Mouse (Mus musculus) stomach, postnatal 0 days (tissue): ENCODE results near the gene Gpank1. TPM values are rescaled to one million over a fixed set of nuclear protein-coding genes. Genes with fewer than 3 reads are reported as not detected.

ENCODE experiments used
- ATAC-seq: fragments of 200-750 bp; cut with Nextera tagmentation; 2 replicates; pipeline ENCODE4 v1.8.0; 2017; ENCODE audit not compliant: low FRiP score, low TSS enrichment
- DNase-seq: peaks from one replicate; pipeline ENCODE4 v3.0.0-alpha.2; 2016; ENCODE audit warnings: low spot score
- H3K27ac ChIP-seq: fragments of 300-500 bp; sonication (generic); replicated peaks from 2 replicates; pipeline ENCODE4 v1.5.1; 2014; ENCODE audit warnings: mild to moderate bottlenecking, control low read depth
- H3K27me3 ChIP-seq: fragments of 300-500 bp; sonication (generic); 2 replicates; pipeline ENCODE4 v1.6.1; 2014; ENCODE audit warnings: low read length; ENCODE audit not compliant: control insufficient read depth, insufficient read depth
- H3K36me3 ChIP-seq: fragments of 300-500 bp; sonication (generic); 2 replicates; pipeline ENCODE4 v1.6.1; 2014; ENCODE audit warnings: low read length, mixed read lengths; ENCODE audit not compliant: control insufficient read depth, insufficient read depth
- H3K4me1 ChIP-seq: fragments of 300-500 bp; sonication (generic); replicated peaks from 2 replicates; pipeline ENCODE4 v1.6.1; 2014; ENCODE audit warnings: antibody characterized with exemption; ENCODE audit not compliant: control insufficient read depth, insufficient read depth
- H3K4me2 ChIP-seq: fragments of 300-500 bp; sonication (generic); replicated peaks from 2 replicates; pipeline ENCODE4 v1.6.1; 2014; ENCODE audit warnings: low read depth, mild to moderate bottlenecking, control low read depth, moderate library complexity
- H3K4me3 ChIP-seq: fragments of 300-500 bp; sonication (generic); 2 replicates; pipeline ENCODE4 v1.5.1; 2014; ENCODE audit warnings: low read depth, low read length, control low read depth
- H3K9ac ChIP-seq: fragments of 300-500 bp; sonication (generic); 2 replicates; pipeline ENCODE4 v1.6.1; 2014; ENCODE audit warnings: mild to moderate bottlenecking, low read length, control low read depth, mixed read lengths
- H3K9me3 ChIP-seq: fragments of 300-500 bp; sonication (generic); 2 replicates; pipeline ENCODE4 v1.6.1; 2016; ENCODE audit warnings: low read length; ENCODE audit not compliant: control insufficient read depth
- CTCF ChIP-seq: IDR thresholded peaks from 2 replicates; pipeline ENCODE4 v1.5.1; 2016; ENCODE audit warnings: antibody characterized with exemption, low read depth, mild to moderate bottlenecking, moderate library complexity
- EP300 ChIP-seq: optimal IDR thresholded peaks from 2 replicates; pipeline ENCODE3; 2016; ENCODE audit warnings: antibody characterized with exemption
- WGBS: fragments of 180-500 bp; shearing (Covaris S2); extraction: QIAGEN DNeasy Blood & Tissue Kit; methylation state at CpG from one replicate; pipeline ENCODE4 v1.1.7; 2014; 5-methylcytosine and 5-hydroxymethylcytosine counted together
- polyA plus RNA-seq: library from polyadenylated mRNA; unstranded; fragments of >200 nt; fragmentation: Nextera tagmentation; extraction: Ambion mirVana; gene quantifications from 2 replicates; pipeline ENCODE4 v1.2.1, GENCODE M21; 2015

Gene Gpank1
- polyA plus RNA-seq, 1 experiment from 2014 or later: 11.3 TPM

DNA sequence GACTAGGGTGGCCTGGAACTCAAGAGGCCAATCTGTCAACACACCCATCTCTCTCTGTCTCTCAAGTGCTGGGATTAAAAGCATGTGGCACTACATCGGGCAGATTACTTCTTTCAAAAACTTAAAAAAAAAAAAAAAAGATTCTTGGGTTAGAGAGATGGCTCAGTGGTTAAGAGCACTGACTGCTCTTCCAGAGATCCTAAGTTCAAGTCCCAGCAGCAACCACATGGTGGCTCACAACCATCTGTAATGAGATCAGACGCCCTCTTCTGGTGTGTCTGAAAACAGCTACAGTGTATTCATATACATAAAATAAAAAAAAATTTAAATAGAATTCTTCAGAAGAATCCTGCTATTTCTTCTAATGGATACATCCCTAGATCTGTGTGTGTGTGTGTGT lies 33.1 kb upstream of the Gpank1 start:
- WGBS: 47% methylated on average over 2 of the region's 2 CpGs
- no peak overlapping the region for H3K4me2 ChIP-seq
- no peaks in the 10 kb centered on the region for H3K27me3 ChIP-seq
- H3K27ac ChIP-seq: no peak overlapping the region
- H3K9ac ChIP-seq: no peak overlapping the region
- H3K9me3 ChIP-seq: no peaks in the 10 kb centered on the region
- ATAC-seq: no peak
- H3K4me3 ChIP-seq: no peak overlapping the region
- peaks cover 3% of the 10 kb centered on the region; the same call in 1 of the 2 replicates for H3K4me1 ChIP-seq
- peak; percentile 65 for TF ChIP-seq CTCF
- TF ChIP-seq EP300: no peak
- H3K36me3 ChIP-seq: peaks cover 3% of the 10 kb centered on the region; the same call in 1 of the 2 replicates
- no peak for DNase-seq

- peak; percentile 94 for DNase-seq
- 3% methylated on average over 61 of the region's 67 CpGs for WGBS
- Histone ChIP-seq H3K4me3 (peak within 1 kb of the TSS; percentile 70), H3K27ac (peak within 1 kb of the TSS; percentile 98), H3K27me3 (no peaks in the 10 kb centered on the region), H3K4me1 (peaks cover 3% of the 10 kb centered on the region; the same call in 1 of the 2 replicates), H3K9ac (peak within 1 kb of the TSS; percentile 90), H3K4me2 (peak within 1 kb of the TSS; percentile 73), H3K36me3 (peaks cover 7% of the 10 kb centered on the region), H3K9me3 (no peaks in the 10 kb centered on the region)
- no peak for TF ChIP-seq EP300
- TF ChIP-seq CTCF: peak; percentile 37
- peak; percentile 98 for ATAC-seq
Observed at GRCm38 (mm10) chr17:35088825-35089644, 32.2 kb upstream of the Gpank1 start, which contains the start of gene Abhd16a. Abhd16a (plus strand) TSS chr17:35089263.

GRCm38 (mm10) chr17:35090166-35090932 lies 30.9 kb upstream of the Gpank1 start:
- no peak for TF ChIP-seq EP300
- no peak for TF ChIP-seq CTCF
- Histone ChIP-seq H3K9ac (peak overlapping the region; percentile 90), H3K4me1 (peaks cover 3% of the 10 kb centered on the region; the same call in 1 of the 2 replicates), H3K27ac (peak overlapping the region; percentile 98; the same call in 1 of the 2 replicates), H3K27me3 (no peaks in the 10 kb centered on the region), H3K4me2 (peak overlapping the region; percentile 73), H3K36me3 (peaks cover 11% of the 10 kb centered on the region), H3K9me3 (no peaks in the 10 kb centered on the region), H3K4me3 (peak overlapping the region; percentile 70)
- ATAC-seq: no peak
- DNase-seq: no peak
- WGBS: 57% methylated on average over 8 of the region's 8 CpGs

- Histone ChIP-seq H3K27ac (no peak overlapping the region), H3K9ac (no peak overlapping the region), H3K9me3 (no peaks in the 10 kb centered on the region), H3K36me3 (peaks cover 16% of the 10 kb centered on the region), H3K4me1 (peaks cover 3% of the 10 kb centered on the region; the same call in 1 of the 2 replicates), H3K4me3 (no peak overlapping the region), H3K27me3 (no peaks in the 10 kb centered on the region), H3K4me2 (no peak overlapping the region)
- DNase-seq (no peak), ATAC-seq (no peak)
- no peak for TF ChIP-seq EP300
- TF ChIP-seq CTCF: no peak
- WGBS: 87% methylated on average over 14 of the region's 14 CpGs
Observed at GRCm38 (mm10) chr17:35092403-35093198, 28.7 kb upstream of the Gpank1 start.

DNA sequence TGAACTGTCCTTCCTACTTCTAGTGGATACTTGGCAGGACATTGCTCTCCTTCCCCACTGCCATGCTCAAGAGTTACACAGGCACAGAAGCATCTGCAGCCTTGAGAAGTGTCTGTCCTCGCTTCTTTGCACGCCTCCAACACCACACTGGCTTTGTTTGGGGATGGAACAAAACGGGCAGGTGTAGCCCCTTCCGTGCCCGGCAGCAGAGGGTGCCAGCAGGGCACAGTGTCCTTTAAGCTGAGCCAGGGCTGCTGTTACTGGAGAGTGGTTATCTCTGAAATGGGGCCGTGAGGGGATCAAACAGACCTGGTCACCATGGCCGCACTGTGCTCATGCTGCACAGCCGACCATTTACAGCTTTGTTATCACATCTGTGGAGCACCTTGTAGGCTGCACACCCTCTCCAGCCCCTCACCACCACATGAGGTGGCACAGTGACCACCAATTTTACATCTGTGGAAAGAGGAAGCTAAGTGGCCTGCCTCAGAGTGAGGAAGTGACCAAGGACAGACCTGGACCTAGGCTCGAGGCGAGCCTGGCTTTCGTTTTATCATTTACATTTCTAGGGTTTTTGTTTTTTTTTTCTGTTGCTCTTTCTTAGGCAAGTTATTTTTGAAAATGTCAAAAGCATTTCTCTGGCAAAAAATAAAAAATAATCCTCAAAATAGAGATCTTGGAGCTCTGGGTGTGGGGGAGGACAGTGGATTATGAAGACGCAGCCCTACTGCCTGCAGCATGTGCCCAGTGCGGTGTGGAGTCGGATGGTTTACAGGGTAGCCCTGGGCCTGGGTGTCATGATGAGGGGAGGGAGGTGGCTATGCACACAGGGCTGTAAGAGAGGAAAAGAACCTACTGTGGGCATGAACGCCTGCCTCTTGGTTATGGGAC lies 26.5 kb upstream of the Gpank1 start:
- H3K4me2 ChIP-seq: no peak overlapping the region
- WGBS: 89% methylated on average over 15 of the region's 15 CpGs
- ATAC-seq (no peak), DNase-seq (no peak)
- H3K9ac ChIP-seq: no peak overlapping the region
- H3K4me3 ChIP-seq: no peak overlapping the region
- H3K27me3 ChIP-seq: no peaks in the 10 kb centered on the region
- no peak overlapping the region for H3K27ac ChIP-seq
- H3K4me1 ChIP-seq: peaks cover 3% of the 10 kb centered on the region; the same call in 1 of the 2 replicates
- no peaks in the 10 kb centered on the region for H3K9me3 ChIP-seq
- peaks cover 20% of the 10 kb centered on the region for H3K36me3 ChIP-seq
- TF ChIP-seq CTCF: no peak
- no peak for TF ChIP-seq EP300
